Mouse (Mus musculus): Measurements from ENCODE around the gene Peak1. TPM values are rescaled to one million over a fixed set of nuclear protein-coding genes. Genes with fewer than 3 reads are reported as not detected.

Gene Peak1
- polyA plus RNA-seq, 1 experiment from 2014 or later = 6.2 TPM

DNA sequence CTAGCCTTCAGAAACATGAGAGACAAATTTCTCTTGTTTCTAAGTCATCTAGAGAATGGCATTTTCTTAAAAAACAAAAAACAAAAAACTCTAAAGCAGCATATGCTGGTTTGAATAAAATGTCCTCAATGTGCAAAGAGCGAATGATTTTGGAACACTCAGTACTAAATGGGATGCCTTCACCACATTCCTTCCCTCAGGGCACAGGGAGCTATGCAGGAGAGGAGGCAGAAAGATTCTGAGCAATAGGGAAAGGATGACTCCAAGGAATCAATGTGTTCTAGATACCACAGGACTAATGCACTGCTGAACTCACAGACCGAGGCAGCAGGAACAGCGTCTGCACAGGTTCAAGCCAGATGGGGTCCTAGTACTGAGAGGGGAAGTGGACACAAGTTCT is 103.5 kb downstream of the Peak1 start:
- Histone ChIP-seq H3K36me3 (ENCODE audit: control insufficient read depth, insufficient read depth, low read length) (no peaks in the 10 kb centered on the region), H3K4me3 (ENCODE audit: low read depth, low read length) (no peak overlapping the region), H3K4me2 (ENCODE audit: low read depth, low read length, severe bottlenecking) (no peak overlapping the region), H3K9me3 (ENCODE audit: control insufficient read depth, low read length) (peaks cover 4% of the 10 kb centered on the region), H3K9ac (ENCODE audit: low read length) (no peak overlapping the region), H3K4me1 (replicated peaks; ENCODE audit: control insufficient read depth, insufficient read depth, low read length) (no peaks in the 10 kb centered on the region), H3K27me3 (ENCODE audit: control insufficient read depth, insufficient read depth, low read length) (no peaks in the 10 kb centered on the region), H3K27ac (ENCODE audit: low read depth, low read length) (no peak overlapping the region)
- DNase-seq (ENCODE audit: low spot score) (no peak), ATAC-seq (replicated peaks; ENCODE audit: low FRiP score) (no peak)
- 84% methylated on average over 3 of the region's 3 CpGs for WGBS

DNA sequence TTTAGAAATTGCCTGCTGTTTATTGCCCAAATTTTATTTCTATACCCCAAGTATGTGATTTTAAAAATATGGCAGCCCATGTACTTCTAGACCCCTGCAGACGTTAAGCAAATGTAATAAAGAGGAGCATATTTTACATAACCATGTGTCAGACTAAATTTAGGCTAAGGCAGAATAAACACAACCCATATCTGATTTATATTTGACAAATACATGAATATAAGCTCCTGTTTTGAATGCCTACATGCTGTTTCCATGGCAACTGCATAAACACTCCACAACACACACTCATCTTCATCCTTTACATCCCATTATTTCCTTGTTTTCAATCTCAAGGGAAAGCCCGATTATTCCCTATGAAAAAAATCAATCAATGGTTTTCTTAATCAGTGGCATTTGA is 108.8 kb downstream of the Peak1 start:
- Histone ChIP-seq H3K4me1 (replicated peaks; ENCODE audit: control insufficient read depth, insufficient read depth, low read length) (no peaks in the 10 kb centered on the region), H3K9me3 (ENCODE audit: control insufficient read depth, low read length) (no peaks in the 10 kb centered on the region), H3K36me3 (ENCODE audit: control insufficient read depth, insufficient read depth, low read length) (no peaks in the 10 kb centered on the region), H3K4me2 (ENCODE audit: low read depth, low read length, severe bottlenecking) (no peak overlapping the region), H3K9ac (ENCODE audit: low read length) (no peak overlapping the region), H3K27me3 (ENCODE audit: control insufficient read depth, insufficient read depth, low read length) (no peaks in the 10 kb centered on the region), H3K27ac (ENCODE audit: low read depth, low read length) (no peak overlapping the region), H3K4me3 (ENCODE audit: low read depth, low read length) (no peak overlapping the region)
- ATAC-seq (replicated peaks; ENCODE audit: low FRiP score) = no peak
- 85% methylated on average over 2 of the region's 2 CpGs for WGBS
- no peak for DNase-seq (ENCODE audit: low spot score)

DNA sequence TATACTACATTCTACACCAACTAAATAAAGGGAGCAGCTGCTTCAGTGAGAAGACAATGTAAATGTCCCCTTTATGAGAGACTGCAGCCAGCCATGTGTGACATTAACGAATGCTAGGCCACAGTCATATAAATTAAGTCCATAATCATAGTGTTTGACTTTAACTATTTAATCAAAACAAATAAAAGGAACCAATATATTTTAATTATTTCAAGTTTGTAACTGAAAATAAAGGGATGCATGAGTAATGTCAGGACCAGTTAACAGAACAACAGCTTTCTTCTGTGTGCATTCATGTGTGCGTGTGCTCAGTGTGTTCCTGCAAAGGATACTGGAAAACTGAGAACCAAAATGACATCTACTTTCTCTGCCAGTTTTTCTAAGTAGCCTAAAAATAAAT is 113.3 kb downstream of the Peak1 start:
- Histone ChIP-seq H3K27ac (ENCODE audit: low read depth, low read length) (no peak overlapping the region), H3K27me3 (ENCODE audit: control insufficient read depth, insufficient read depth, low read length) (no peaks in the 10 kb centered on the region), H3K4me1 (replicated peaks; ENCODE audit: control insufficient read depth, insufficient read depth, low read length) (peaks cover 4% of the 10 kb centered on the region; the same call in 1 of the 2 replicates), H3K36me3 (ENCODE audit: control insufficient read depth, insufficient read depth, low read length) (no peaks in the 10 kb centered on the region), H3K9ac (ENCODE audit: low read length) (no peak overlapping the region), H3K4me3 (ENCODE audit: low read depth, low read length) (no peak overlapping the region), H3K9me3 (ENCODE audit: control insufficient read depth, low read length) (no peaks in the 10 kb centered on the region), H3K4me2 (ENCODE audit: low read depth, low read length, severe bottlenecking) (no peak overlapping the region)
- ATAC-seq (replicated peaks; ENCODE audit: low FRiP score) (no peak), DNase-seq (ENCODE audit: low spot score) (no peak)
- WGBS = 58% methylated on average over 2 of the region's 2 CpGs

GRCm38 (mm10) chr9:56302921-56303465 is 114.9 kb downstream of the Peak1 start:
- no peak for DNase-seq (ENCODE audit: low spot score)
- Histone ChIP-seq H3K9ac (ENCODE audit: low read length) (no peak overlapping the region), H3K4me2 (ENCODE audit: low read depth, low read length, severe bottlenecking) (no peak overlapping the region), H3K36me3 (ENCODE audit: control insufficient read depth, insufficient read depth, low read length) (no peaks in the 10 kb centered on the region), H3K27me3 (ENCODE audit: control insufficient read depth, insufficient read depth, low read length) (no peaks in the 10 kb centered on the region), H3K9me3 (ENCODE audit: control insufficient read depth, low read length) (no peaks in the 10 kb centered on the region), H3K27ac (ENCODE audit: low read depth, low read length) (no peak overlapping the region), H3K4me3 (ENCODE audit: low read depth, low read length) (no peak overlapping the region), H3K4me1 (replicated peaks; ENCODE audit: control insufficient read depth, insufficient read depth, low read length) (peaks cover 4% of the 10 kb centered on the region; the same call in 1 of the 2 replicates)
- WGBS = 11% methylated on average over 3 of the region's 3 CpGs
- no peak for ATAC-seq (replicated peaks; ENCODE audit: low FRiP score)

DNA sequence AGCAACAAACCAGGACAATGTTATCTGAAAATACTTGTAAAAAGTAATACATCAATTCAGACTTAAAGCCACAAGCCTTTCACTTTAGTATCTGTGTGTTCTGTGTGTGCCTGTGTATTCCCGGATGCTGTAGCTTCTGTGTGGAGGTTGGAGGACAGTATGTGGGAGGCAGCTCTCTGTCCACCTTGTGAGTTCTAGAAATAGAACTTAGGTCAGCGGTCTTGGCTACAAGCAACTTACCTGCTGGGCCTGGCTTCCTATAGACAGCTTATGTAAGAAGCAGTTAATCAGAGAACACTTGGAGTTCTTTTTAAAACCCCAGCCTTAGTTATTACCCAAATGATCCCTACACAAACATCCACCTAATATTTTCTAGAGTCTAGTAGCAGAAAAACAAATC is 127.8 kb downstream of the Peak1 start:
- Histone ChIP-seq H3K4me2 (ENCODE audit: low read depth, low read length, severe bottlenecking) (no peak overlapping the region), H3K27ac (ENCODE audit: low read depth, low read length) (no peak overlapping the region), H3K27me3 (ENCODE audit: control insufficient read depth, insufficient read depth, low read length) (no peaks in the 10 kb centered on the region), H3K9ac (ENCODE audit: low read length) (no peak overlapping the region), H3K36me3 (ENCODE audit: control insufficient read depth, insufficient read depth, low read length) (no peaks in the 10 kb centered on the region), H3K4me1 (replicated peaks; ENCODE audit: control insufficient read depth, insufficient read depth, low read length) (no peaks in the 10 kb centered on the region), H3K4me3 (ENCODE audit: low read depth, low read length) (no peak overlapping the region), H3K9me3 (ENCODE audit: control insufficient read depth, low read length) (no peaks in the 10 kb centered on the region)
- 90% methylated on average over 2 of the region's 2 CpGs for WGBS
- no peak for ATAC-seq (replicated peaks; ENCODE audit: low FRiP score)
- no peak for DNase-seq (ENCODE audit: low spot score)

DNA sequence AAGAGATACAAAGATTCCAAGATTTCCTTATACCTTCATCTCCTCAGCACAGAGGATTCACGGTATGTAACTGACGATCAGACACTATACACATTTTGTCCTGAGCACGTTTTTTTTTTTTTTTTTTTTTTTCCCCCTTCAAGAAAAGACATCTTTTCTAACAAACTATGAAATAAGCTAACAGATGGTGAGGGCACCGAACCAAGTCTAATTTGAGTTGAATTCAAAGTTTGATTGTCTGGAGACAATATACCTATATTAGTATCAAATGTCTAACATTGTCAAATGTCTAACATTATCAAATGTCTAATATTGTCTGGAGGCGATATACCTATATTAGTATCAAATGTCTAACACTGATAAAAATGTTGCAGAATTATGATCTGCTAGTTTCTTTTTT is 135.4 kb downstream of the Peak1 start:
- ATAC-seq (replicated peaks; ENCODE audit: low FRiP score) (no peak), DNase-seq (ENCODE audit: low spot score) (no peak)
- WGBS = 91% methylated on average over 5 of the region's 5 CpGs
- H3K27ac ChIP-seq (ENCODE audit: low read depth, low read length) = no peak overlapping the region
- no peaks in the 10 kb centered on the region for H3K27me3 ChIP-seq (ENCODE audit: control insufficient read depth, insufficient read depth, low read length)
- H3K9ac ChIP-seq (ENCODE audit: low read length) = no peak overlapping the region
- no peak overlapping the region for H3K4me3 ChIP-seq (ENCODE audit: low read depth, low read length)
- no peaks in the 10 kb centered on the region for H3K36me3 ChIP-seq (ENCODE audit: control insufficient read depth, insufficient read depth, low read length)
- no peak overlapping the region for H3K4me2 ChIP-seq (ENCODE audit: low read depth, low read length, severe bottlenecking)
- no peaks in the 10 kb centered on the region for H3K4me1 ChIP-seq (replicated peaks; ENCODE audit: control insufficient read depth, insufficient read depth, low read length)
- H3K9me3 ChIP-seq (ENCODE audit: control insufficient read depth, low read length) = no peaks in the 10 kb centered on the region

- WGBS = 95% methylated on average over 3 of the region's 3 CpGs
- H3K27me3 ChIP-seq (ENCODE audit: control insufficient read depth, insufficient read depth, low read length) = no peaks in the 10 kb centered on the region
- H3K4me3 ChIP-seq (ENCODE audit: low read depth, low read length) = no peak overlapping the region
- H3K27ac ChIP-seq (ENCODE audit: low read depth, low read length) = no peak overlapping the region
- no peak overlapping the region for H3K9ac ChIP-seq (ENCODE audit: low read length)
- no peaks in the 10 kb centered on the region for H3K9me3 ChIP-seq (ENCODE audit: control insufficient read depth, low read length)
- DNase-seq (ENCODE audit: low spot score) = no peak
- H3K4me1 ChIP-seq (replicated peaks; ENCODE audit: control insufficient read depth, insufficient read depth, low read length) = no peaks in the 10 kb centered on the region
- H3K4me2 ChIP-seq (ENCODE audit: low read depth, low read length, severe bottlenecking) = no peak overlapping the region
- no peaks in the 10 kb centered on the region for H3K36me3 ChIP-seq (ENCODE audit: control insufficient read depth, insufficient read depth, low read length)
- no peak for ATAC-seq (replicated peaks; ENCODE audit: low FRiP score)
Measured at GRCm38 (mm10) chr9:56273576-56273975, 144.3 kb downstream of the Peak1 start.

DNA sequence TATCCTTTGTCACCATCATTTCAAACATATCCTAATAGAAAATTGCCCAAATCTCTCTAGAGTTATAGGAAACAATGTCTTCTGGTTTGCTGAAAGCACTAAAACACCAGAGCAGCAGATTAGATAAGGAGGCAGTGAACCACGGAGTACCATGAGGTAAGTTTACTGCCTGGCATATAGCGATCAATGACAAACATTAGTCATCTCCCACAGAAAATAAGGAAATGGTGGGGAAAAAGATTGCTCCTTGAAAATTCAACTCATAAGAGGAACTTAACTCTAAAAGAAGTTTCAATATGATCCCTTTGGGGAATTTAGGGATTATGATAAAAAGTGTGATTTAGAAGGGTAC is 145.6 kb downstream of the Peak1 start:
- Histone ChIP-seq H3K9me3 (ENCODE audit: control insufficient read depth, low read length) (no peaks in the 10 kb centered on the region), H3K27me3 (ENCODE audit: control insufficient read depth, insufficient read depth, low read length) (no peaks in the 10 kb centered on the region), H3K27ac (ENCODE audit: low read depth, low read length) (no peak overlapping the region), H3K4me3 (ENCODE audit: low read depth, low read length) (no peak overlapping the region), H3K4me2 (ENCODE audit: low read depth, low read length, severe bottlenecking) (no peak overlapping the region), H3K36me3 (ENCODE audit: control insufficient read depth, insufficient read depth, low read length) (no peaks in the 10 kb centered on the region), H3K4me1 (replicated peaks; ENCODE audit: control insufficient read depth, insufficient read depth, low read length) (no peaks in the 10 kb centered on the region), H3K9ac (ENCODE audit: low read length) (no peak overlapping the region)
- DNase-seq (ENCODE audit: low spot score) = no peak
- 95% methylated on average over 2 of the region's 2 CpGs for WGBS
- ATAC-seq (replicated peaks; ENCODE audit: low FRiP score) = no peak

DNA sequence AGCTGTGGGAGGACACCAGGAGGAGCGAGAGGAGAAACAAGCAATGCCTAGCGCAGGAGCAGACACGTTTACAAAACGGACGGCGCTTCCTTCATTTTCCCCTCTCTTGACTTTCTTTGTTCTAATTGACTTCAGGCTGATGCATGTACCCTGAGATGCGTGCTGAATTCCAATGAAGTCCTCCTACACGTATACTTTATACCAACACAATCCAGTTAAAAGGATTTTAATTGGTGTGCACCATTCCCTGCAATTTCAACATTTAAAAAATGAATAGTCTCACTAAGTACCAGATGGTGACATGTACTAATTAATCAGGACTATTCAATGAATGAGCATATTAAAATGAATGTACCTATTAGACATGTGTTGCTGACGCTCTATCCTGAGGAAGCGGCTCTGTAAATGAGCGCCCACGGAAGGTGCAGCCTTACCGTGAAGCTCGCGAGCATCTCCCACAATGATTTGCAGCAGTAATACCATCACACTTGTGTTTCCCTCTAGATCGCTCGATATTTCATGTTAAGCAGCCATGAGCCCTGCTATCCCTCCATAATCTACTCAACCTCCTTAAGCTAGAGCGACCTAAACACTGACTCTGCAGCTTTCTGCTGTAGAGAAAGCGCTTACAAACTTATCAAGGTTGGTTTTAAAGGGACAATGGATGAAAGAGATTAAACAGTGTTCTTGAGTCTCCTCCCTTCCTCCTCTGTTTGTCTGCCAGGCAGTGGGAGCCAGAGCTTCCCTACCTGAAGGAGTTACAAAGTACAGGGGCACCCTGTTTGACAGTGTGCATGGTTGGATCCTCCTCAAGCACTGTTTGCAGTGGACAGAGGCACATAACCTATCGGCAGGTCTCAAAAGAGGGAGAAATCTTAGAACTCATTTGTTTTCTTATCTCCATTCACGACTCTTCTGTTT is 146.3 kb downstream of the Peak1 start:
- Histone ChIP-seq H3K27ac (ENCODE audit: low read depth, low read length) (no peak overlapping the region), H3K4me1 (replicated peaks; ENCODE audit: control insufficient read depth, insufficient read depth, low read length) (no peaks in the 10 kb centered on the region), H3K9me3 (ENCODE audit: control insufficient read depth, low read length) (no peaks in the 10 kb centered on the region), H3K4me2 (ENCODE audit: low read depth, low read length, severe bottlenecking) (no peak overlapping the region), H3K4me3 (ENCODE audit: low read depth, low read length) (no peak overlapping the region), H3K9ac (ENCODE audit: low read length) (no peak overlapping the region), H3K27me3 (ENCODE audit: control insufficient read depth, insufficient read depth, low read length) (no peaks in the 10 kb centered on the region), H3K36me3 (ENCODE audit: control insufficient read depth, insufficient read depth, low read length) (no peaks in the 10 kb centered on the region)
- WGBS = 82% methylated on average over 21 of the region's 21 CpGs
- DNase-seq (ENCODE audit: low spot score) = no peak
- no peak for ATAC-seq (replicated peaks; ENCODE audit: low FRiP score)

Data from forebrain, embryonic 11.5 days (tissue).